Mouse (Mus musculus): ENCODE results near the gene Vps16.

Gene Vps16

DNA sequence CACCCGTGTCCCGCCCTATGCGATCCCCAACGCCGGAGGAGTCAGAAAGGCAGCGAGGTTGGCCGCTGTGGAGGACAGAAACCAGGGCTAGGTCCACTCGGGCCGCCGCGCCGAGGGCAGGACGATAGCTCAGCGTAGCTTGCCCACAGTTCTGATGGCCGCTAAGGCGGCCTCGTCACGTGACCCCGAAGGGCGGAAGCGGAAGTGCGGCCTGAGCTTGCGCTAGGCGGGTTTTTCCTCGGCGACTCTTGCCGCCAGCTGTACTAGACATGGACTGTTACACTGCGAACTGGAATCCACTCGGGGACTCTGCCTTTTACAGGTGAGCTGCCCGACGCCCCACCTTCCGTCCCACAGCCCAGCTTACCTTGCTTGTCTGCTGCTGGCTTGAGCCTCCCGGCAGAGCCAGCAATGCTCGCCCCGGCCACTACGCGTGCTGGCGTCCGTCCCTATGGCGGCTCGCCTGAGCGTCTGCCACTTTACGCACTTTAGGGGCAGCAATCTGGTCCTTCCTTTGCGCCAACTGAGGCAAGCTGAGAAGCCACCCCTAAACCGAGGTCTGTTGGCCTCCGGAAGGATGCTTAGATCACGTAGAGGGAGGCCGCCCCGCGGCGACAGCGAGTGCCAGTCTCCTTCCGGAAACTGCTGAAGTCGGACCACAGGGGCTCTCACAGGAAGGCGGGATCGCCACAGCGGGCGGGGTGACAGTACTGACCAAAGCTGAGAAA, at the start of gene Vps16, which contains the start of gene Pced1a:
Gene Vps16 (plus strand): TSS at position 214 of the 728 bp plus-strand sequence.
Gene Pced1a (minus strand): TSS at position 576 of the 728 bp plus-strand sequence.
- peak; percentile 80 for DNase-seq (ENCODE audit: low spot score)

DNA sequence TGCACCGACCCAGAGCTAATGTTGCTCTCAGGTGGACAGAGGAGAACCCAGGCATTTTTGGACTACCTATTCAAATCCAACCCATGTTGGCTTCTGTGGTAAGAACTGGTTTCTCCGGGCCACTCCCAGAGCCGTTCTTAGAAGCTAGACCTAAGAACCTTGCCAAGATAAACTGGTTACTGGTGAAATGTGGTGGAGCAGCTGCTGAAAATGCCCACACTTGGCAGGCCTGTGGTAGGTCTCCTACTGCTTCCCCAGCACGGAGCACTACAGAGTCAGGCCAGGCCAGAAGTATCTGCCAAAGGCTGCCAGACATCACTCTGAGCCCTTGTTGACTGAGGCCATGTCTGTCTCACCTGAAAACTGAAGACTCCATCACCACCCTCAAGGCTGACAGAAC, 49.2 kb upstream of the Vps16 start:
- DNase-seq (ENCODE audit: low spot score): no peak

DNA sequence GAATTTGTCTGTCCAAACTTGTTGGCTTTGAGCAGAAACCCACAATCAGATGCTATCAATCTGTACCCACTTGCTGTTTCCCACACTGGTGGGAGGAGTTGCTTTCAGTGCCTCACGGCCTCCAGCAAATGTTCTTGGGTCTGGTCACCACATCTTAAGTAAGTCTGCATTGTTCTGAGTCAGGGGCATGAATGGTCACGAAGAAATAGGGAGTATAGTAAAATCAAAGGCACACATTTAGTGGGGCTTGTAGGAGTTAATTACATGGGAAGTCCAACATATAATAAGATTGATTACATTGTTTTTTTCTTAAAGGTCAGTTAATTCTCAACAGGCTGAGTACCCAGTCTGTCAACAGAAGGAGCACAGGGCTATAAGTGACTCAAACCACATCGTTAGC, 40.9 kb upstream of the Vps16 start:
- DNase-seq (ENCODE audit: low spot score): no peak

DNA sequence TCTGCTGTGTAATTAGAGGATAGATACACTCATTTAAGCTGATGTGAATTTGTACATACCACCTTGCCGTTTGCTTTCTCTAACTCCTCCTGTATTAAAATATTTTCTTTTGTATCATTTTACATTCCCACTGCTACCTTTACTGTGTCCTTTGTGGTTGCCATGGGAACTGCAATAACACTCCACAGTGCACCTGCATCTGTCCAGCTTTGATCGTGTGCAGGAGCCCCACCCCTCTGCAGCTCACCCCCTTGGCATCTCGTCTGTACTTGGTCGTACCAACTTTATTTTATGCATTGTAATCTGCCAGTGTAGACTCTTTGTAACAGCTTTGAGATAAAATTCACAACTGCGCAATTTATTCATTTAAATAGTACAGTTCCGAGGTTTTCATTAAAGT, 40.2 kb upstream of the Vps16 start:
- no peak for DNase-seq (ENCODE audit: low spot score)

DNA sequence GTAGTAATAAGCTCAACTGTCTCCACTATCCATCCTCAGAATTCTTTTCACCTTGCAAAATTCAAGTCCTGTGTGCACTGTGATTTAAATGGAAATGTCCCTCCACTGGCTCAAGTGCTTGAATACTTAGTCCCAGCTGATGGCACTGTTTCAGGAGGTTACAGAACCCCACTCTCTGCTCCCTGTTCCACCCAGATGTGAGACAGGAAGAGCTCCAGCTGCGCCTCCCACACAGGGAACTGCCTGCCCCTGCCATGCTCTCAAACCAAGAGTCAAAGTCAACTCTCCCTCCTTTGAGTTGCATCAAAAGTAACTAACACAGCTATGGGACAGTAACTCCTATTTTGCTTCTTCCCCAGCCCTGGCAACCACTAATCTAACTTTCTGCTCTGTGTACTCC, 37.9 kb upstream of the Vps16 start:
- no peak for DNase-seq (ENCODE audit: low spot score)

DNA sequence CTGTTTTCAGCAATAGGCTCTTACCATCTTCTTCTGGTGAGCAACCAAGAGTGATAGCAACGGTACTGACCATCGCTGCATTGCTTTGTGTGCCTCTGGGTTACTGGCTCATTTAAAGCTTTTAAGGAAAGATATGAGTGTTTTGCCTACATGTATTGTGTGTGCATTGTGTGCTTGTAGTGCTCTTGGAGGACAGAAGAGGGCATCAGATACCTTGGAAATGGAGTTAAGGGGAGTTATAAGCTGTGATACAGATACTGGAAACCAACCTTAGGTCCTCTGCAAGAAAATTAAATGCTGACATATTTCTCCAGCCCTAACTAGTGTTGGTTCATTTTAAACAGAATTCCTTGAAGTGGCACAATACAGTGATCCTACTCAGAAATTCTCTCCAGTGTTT, 35.3 kb upstream of the Vps16 start:
- no peak for DNase-seq (ENCODE audit: low spot score)

DNA sequence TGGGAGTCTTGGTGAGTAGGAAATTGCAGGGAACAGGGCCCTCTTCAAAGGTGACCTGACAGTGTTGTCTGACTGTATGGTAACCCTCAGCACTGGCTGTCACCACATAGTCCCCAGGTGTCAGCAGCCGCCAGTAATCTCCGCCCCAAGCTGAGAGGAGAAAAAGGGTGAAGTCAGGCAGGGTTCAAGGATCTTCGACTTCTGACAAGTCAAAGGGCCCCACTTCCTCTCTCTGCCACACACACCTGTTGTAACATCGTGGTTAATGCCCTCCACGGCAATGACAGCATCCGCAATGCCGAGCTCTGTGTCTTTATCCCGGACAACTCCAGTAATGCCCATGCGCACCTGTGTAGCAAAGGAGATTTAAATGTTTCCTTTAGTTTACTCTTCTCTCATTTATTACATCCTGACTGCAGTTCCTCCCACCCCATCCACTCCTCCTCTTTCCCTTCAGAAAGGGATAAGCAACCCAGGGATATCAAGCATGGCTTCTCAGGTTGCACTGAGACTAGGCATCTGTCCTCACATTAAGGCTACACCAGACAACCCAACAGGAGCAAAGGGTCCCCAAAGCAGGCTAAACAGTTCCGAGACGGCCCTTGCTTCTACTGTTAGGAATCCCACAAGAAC, 33.0 kb upstream of the Vps16 start:
- no peak for DNase-seq (ENCODE audit: low spot score)

DNA sequence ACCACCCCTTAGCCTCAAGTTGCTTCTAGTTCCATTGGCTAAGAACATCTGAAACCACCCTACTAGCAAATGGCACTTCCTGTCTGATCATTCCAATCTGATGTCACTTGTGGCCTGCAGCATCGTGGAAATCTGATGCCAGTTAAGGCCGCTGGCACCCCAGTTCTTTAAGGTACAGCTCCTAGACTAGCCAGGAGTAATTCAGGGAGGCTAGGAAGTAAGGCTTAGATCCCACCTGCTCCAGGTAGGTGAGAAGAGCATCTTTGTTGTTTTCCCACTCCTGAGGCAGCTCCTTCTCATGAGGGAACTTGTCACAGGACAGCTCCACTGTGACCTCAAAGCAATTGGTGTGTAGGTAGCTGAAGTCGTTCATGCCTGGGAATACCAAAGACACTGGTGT, 31.3 kb upstream of the Vps16 start:
- no peak for DNase-seq (ENCODE audit: low spot score)

DNA sequence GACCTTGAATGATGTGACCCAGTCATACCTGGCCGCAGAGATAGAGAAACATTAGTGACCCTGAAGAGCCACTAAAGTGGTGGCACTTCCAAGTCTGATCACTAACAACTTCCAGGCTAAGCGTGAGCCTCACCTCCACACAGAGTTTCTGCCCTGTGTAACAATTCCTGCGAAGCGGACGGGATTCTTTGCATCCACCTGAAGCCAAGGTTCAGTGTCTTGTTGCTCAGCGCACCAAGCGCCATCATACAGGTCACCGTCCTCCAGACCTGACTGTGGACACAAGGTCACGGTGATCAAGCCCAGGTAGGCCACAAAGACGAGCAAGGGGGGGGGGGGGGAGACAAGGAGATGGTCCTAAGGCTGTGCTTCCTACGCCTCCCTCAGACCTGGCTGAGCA, 28.4 kb upstream of the Vps16 start:
- DNase-seq (ENCODE audit: low spot score): no peak

DNA sequence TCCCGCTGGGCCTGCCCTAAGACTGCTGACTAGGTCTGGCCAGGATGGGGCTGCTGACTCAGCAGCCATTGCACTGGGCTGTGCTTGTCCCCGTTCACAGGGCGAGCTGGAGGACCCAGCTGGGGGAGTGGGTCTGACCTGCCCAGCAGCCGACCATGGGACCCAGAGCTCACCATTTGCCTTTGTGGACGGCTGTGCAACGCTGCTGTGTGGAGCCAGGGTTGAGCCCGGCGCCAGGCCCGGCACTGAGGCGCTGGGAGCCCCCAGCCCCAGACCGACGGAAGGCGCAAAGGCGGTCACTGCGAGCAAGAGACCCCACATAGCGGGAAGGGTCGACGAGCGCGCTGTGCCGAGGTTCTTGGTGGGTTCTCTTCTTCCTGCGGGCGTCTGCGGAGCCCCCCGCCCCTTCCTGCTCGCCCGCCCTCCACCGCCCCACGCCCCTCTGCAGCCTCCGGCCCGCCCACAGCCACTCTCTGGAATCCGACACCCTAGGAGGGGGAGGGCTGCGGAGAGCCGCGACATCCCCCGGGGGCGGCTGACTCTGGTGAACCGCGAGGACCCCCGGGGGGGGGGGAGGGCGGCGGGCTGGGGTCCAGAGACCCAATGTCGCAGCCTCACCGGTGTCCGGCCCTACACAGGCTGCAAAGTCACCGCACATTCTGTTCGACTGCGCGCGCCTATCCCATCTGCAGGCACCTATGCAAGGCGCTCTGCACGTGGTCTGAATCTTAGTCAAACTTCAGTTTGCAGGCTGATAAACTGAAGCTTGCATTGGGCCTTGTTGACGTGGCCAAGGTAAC, 26.8 kb upstream of the Vps16 start, which contains the start of gene Cpxm1:
Gene Cpxm1 (minus strand): TSS at position 389 of the 800 bp plus-strand sequence.
- no peak for DNase-seq (ENCODE audit: low spot score)

DNA sequence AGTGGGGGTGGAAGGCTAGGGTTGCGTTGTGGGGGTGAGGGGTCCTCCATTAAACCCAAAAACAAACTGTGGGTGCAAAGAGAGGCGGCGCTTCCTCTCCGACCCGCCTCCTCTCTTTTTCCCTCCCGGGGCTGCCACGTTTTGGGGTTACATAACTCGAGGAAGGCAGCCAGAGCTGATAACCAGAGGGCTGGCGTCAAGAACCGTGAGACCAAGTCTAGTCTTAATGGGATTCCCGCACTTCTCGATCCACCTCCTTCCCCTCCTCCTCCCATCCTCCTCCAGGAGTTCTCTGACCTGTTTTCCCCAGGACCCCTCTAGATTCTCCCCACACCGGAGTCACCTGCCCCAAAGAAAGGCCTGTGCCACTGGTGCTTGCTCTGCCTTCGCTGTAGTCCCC, 26.0 kb upstream of the Vps16 start:
- DNase-seq (ENCODE audit: low spot score): no peak

DNA sequence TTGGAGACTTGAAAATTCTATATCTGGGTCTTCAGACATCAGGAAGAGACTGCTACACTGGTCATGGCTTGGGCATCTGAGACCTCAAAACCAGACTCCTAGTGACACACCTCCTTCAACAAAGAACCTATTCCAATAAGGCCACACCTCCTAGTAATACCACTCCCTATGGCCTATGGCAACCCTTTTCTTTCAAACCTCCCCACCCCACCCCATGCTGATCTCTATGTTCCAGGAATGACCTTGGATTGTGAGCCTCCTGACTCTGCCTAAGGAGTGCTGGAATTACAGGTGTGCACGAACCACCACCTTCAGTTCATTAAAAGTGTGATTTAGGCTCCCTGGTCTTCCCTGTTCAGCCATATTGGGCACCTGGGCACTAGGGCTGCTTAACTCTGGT, 24.1 kb upstream of the Vps16 start:
- DNase-seq (ENCODE audit: low spot score): no peak

DNA sequence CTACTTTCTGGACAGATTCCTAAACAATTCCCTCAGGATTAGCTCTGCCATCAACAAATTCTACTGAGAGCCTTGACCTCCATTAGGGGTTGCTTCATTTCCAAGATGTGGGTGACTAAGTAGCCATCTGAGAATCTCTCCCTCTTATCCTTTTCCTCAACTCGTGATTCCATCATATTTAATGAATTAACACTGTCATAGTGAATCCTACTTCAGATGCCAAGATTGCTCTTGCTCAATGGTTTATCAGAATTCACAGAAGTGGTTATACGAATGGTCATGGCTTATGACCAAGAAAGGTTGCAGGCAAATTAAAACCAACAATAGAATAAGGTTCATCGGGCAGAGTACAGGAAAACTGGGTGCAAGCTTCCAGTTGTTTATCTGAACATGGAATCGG, 22.2 kb upstream of the Vps16 start:
- DNase-seq (ENCODE audit: low spot score): no peak

DNA sequence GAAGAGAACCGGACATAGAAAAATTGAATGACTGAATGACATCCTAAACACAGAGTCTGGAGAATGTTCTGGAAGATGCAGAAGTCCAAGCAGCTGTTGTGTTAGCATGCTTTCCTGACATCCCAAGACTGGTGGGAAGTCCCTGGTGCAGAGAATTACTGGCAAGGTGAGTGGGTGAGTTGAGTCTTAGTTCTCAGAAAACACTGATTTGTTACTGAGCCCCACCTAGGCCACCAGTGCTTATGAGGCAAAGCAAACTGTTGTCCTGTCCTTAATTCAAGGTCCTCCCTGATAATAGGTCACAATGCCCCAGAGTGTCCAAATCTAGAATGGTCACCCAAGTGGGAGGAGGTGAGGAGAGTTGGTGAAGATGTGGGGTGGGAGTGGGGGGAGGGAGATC, 19.2 kb upstream of the Vps16 start, which contains the start of the genes Gm28372 and 1700020A23Rik:
Gene Gm28372 (plus strand): TSS at position 301 of the 400 bp plus-strand sequence.
Gene 1700020A23Rik (plus strand): TSS at position 321 of the 400 bp plus-strand sequence.
- DNase-seq (ENCODE audit: low spot score): no peak

DNA sequence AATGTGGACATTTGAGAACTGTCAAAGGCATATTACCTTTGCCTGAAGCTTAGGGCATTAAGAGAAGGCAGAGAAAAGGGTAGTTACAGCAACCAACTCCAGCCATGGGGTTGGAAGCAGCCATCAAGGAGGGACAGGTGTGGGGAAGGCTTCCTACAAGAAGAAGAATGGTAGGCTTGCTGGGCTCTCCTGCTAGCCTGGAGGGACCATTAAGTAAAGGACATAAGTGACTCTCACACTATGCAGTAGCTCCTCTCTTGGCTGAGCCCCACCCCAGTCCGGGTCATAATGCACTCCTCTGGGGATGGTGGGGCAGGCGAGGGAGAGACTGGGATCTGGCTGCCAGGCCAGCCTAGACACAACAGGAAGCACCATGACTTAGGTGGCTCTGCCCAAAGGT, 18.0 kb upstream of the Vps16 start, which contains the start of gene Tmem239:
Gene Tmem239 (plus strand): TSS at position 301 of the 400 bp plus-strand sequence.
- DNase-seq (ENCODE audit: low spot score): no peak

DNA sequence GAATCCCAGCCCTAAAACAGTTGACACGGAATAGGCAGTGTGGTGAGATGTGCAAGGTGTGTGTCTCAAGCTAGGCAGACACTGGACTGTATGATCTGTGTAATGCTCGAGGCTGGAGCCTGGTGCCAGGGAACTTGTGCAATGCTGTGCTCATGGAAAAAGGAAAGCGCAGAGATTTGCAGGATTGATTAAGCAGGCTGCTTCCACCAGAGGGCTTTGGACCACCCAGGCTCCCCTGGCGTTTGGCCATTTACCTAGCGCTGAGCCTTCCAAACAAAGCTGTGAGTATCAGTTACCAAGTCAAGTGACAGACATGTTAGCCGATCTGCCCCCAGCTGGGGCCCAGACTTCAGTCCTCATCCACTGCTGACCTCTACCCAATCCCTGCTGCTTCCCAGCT, 15.9 kb upstream of the Vps16 start:
- no peak for DNase-seq (ENCODE audit: low spot score)

DNA sequence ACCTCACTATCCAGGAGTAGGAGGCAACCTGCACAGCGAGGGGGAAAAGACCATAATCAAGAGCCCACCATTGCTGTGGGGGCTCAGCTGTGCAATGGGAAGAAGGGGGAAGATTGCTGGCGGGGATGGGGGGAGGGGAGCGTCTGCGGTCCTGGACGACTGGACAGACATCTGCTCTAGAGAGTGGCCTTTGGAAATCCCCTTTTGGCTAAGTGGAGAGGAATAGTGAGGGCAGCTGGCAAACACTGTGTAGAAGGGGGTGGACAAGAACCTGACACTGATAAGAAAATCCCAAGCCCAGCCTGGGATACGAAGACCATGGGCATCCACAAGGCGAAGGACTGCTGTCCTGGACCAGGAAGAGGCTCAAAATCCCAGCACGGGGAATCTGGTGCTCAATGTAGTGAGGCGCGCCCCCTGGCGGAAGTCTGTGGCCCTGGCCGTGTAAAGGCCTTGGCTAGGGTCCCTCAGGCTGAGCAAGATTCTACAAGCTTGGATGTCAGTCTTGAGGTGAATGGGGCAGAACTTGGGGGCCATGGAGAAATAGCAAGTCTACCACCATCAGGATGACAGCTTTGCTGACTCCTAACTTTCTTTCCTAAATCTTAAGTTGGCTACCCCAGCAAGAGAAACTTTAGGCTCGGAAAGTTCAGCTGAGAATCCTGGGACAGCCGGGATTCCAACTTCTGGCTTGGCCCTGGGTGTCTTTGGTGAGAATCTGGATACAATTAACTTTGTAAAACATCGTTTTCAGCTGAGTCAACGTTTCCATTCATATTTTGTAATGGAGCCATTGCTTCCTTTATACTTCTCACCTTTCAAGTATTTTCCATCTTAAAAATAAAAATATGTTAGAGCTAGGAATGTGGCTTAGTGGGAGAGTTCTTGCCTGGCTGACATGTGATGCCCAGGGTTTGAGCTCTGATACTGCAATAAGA, 12.3 kb upstream of the Vps16 start:
- peak; percentile 77 for DNase-seq (ENCODE audit: low spot score)

DNA sequence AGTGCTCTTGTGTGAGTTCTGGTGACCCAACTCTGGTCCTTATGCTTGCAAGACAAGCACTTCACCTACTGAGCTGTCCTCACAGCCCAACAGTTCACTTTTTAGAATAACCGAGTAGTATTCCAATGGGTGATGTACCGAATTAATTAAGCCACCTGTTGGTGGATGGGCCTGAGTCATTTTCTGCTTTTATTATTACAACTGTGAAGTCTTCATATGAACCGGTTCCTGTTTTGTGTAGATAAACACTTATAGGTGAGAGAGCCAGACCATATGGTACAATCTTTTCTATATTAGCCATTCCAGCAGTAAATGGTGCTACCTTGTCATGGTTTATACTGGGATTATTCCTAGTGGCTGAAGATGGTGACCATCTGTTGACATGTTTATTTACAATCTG, 11.4 kb upstream of the Vps16 start:
- DNase-seq (ENCODE audit: low spot score): no peak

DNA sequence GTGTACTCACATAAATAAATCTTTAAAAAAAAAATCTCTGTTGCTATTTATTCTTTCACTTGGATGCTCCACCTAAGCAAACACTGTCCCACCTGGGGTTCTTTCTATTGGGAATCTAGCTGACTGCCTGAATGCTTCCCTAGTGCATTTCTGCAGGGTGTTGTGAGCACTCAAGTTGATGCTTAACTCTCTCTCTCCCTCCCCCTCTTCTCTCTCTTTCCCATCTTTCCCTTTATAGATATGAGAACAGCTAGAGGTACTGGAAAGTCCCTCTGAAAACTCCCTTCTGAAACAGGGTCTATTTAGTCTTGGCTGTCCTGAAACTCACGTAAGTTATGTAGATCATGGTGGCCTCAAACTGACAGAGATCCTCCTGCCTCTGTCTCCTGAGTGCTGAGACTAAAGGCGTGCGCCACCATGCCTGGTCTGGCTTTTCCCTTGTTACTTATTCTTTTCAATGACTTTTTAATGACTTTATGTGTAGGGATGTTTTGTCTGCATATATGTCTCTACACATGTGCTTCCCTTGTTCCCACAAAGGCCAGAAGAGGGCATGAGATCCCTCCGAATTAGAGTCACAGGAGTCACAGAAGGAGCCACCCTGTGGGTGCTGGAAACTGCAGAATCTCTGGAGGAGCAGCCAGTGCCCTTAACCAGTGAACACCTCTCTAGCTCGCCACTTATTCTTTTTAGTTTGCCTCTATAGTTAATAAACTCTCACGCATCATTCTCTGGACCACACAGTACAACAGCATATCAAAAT, 9.9 kb upstream of the Vps16 start:
- DNase-seq (ENCODE audit: low spot score): no peak

DNA sequence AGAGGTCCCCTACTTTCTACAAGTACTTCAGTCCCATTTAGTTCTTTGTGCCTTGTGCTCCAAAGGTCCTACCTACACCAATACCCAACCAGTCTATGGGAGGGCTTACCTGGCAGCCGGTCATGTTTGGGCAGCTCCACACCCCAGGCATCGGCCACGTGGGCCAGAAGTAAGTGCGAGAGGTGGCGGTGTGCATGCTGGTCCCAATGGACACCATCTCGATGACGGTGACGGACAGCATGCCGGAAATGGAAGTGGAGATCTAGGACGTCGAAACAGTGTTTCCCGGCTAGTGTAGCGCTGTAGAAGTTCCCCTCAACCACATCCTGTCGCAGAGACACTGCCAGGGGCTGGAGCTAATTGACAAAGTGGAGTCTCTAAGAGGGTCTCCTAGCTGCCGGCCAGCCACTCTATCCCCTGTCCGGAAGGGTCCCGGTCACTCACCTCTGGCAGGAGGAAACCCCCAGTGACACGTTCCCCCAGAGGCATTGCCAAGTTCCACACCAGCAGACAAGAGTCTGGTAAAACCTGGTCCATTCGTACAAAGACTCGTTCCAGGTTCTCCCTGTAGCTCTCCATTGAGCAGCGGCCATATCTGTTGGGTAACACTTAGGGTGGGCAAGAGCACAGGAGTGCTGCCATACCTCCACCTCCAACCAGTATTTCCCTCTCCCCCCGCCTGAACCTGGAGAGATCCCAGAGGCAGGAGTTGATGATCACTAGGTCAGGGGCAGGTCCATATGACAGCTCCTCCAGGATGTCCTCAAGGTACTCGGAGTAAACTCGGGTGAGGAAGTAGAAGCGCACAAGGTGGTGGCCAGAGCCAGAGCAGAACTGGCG, 2.1 kb upstream of the Vps16 start:
- no peak for DNase-seq (ENCODE audit: low spot score)
